Comparison of ENCODE assay signal across 9 mouse cellular contexts in genomic region chr19:32106750-32107149, GRCm38 (mm10). TPM values are rescaled to one million over a fixed set of nuclear protein-coding genes. Genes with fewer than 3 reads are reported as not detected.
DNase-seq lines count a peak whose midpoint lies in the region; ATAC-seq and TF ChIP-seq lines count a peak whose summit lies in the region.
"Had no signal": no experiment of that assay in that cellular context is flagged by ENCODE, and none has a peak within 500 bp of the region (broad histone marks: within the 10 kb centered on the region; RNA-seq: fewer than 3 reads in every experiment).

No protein-coding gene starts in this region.

- H3K9ac ChIP-seq in limb, embryonic 13.5 days = no peak overlapping the region
- no peak overlapping the region for H3K9ac ChIP-seq in forebrain, embryonic 15.5 days (replicated peaks)

- no peak overlapping the region for H3K4me3 ChIP-seq in kidney, adult 2 months (ENCODE audit: insufficient read depth, low read depth, low read length)
- peak overlapping the region; percentile 64; the same call in 1 of the 2 replicates for H3K4me3 ChIP-seq in limb, embryonic 13.5 days
- no peak overlapping the region for H3K4me3 ChIP-seq in forebrain, embryonic 15.5 days

- TF ChIP-seq CTCF in kidney, adult 2 months (conservative IDR thresholded peaks at IDR 0.05; ENCODE audit: insufficient read depth, insufficient read length, low read depth, low read length) = no peak

- peak overlapping the region; percentile 1; the same call in 1 of the 2 replicates for H3K27ac ChIP-seq in kidney, adult 2 months (ENCODE audit: insufficient read depth, low read depth, low read length)
- H3K27ac ChIP-seq in limb, embryonic 13.5 days = no peak overlapping the region
- no peak overlapping the region for H3K27ac ChIP-seq in forebrain, embryonic 15.5 days (replicated peaks)
- H3K27ac ChIP-seq: hindbrain, embryonic 10.5 days had no signal

- H3K4me1 ChIP-seq in kidney, adult 2 months (ENCODE audit: control insufficient read depth, insufficient read depth, low read length) = peaks cover 8% of the 10 kb centered on the region
- 0 out of 2 replicates have a peak, but pooled peaks cover 7% of the 10 kb centered on the region for H3K4me1 ChIP-seq in limb, embryonic 13.5 days
- H3K4me1 ChIP-seq in forebrain, embryonic 15.5 days = no peaks in the 10 kb centered on the region

- TF ChIP-seq POLR2A in kidney, adult 2 months (IDR thresholded peaks at IDR 0.05; ENCODE audit: low read depth, low read length) = no peak

- DNase-seq in kidney, adult 2 months = no peak
- DNase-seq in kidney, adult 9 months = no peak
- DNase-seq in 3T3-L1 (ENCODE audit: low read depth, low spot score) = peak; percentile 45
- peak; percentile 16 for DNase-seq in MN1 (ENCODE audit: low spot score)
- no peak for DNase-seq in cerebellum, adult 9-10 months
- DNase-seq in thymus, postnatal 0 days (ENCODE audit: low spot score) = no peak

- H3K36me3 ChIP-seq in kidney, adult 2 months (ENCODE audit: control insufficient read depth, insufficient read depth, low read length) = no peaks in the 10 kb centered on the region
- no peaks in the 10 kb centered on the region for H3K36me3 ChIP-seq in limb, embryonic 13.5 days
- no peaks in the 10 kb centered on the region for H3K36me3 ChIP-seq in forebrain, embryonic 15.5 days
- H3K36me3 ChIP-seq: hindbrain, embryonic 10.5 days had no signal

- no peak for ATAC-seq in limb, embryonic 13.5 days (ENCODE audit: low FRiP score, low read depth)
- ATAC-seq in forebrain, embryonic 15.5 days (replicated peaks) = no peak

- H3K27me3 ChIP-seq in kidney, adult 2 months (replicated peaks; ENCODE audit: control insufficient read depth, insufficient read depth, low read length) = no peaks in the 10 kb centered on the region
- H3K27me3 ChIP-seq in limb, embryonic 13.5 days = 0 out of 2 replicates have a peak, but pooled peaks cover 3% of the 10 kb centered on the region
- no peaks in the 10 kb centered on the region for H3K27me3 ChIP-seq in forebrain, embryonic 15.5 days

- 76% methylated on average over 2 of the region's 2 CpGs for WGBS in kidney, adult 2 months
- WGBS in limb, embryonic 13.5 days = 92% methylated on average over 2 of the region's 2 CpGs
- WGBS in forebrain, embryonic 15.5 days = 90% methylated on average over 2 of the region's 2 CpGs

- peak overlapping the region; percentile 65 for H3K4me2 ChIP-seq in limb, embryonic 13.5 days (replicated peaks)
- H3K4me2 ChIP-seq in forebrain, embryonic 15.5 days (replicated peaks) = no peak overlapping the region

- no peaks in the 10 kb centered on the region for H3K9me3 ChIP-seq in limb, embryonic 13.5 days
- H3K9me3 ChIP-seq in forebrain, embryonic 15.5 days = no peaks in the 10 kb centered on the region
- H3K9me3 ChIP-seq: hindbrain, embryonic 10.5 days had no signal

RNA-seq across cellular contexts. Expression of gene Asah2, which starts 1.3 kb away (rescaled TPM):
- polyA plus RNA-seq in kidney, adult 2 months (2012; rRNA removed) = 20.0 and 22.4 TPM in 2 replicates
- 1.5 and 1.9 TPM in 2 replicates for polyA plus RNA-seq in limb, embryonic 13.5 days (2015; fragmentation: Nextera tagmentation; extraction: Ambion mirVana)
- 0.72 and 1.0 TPM in 2 replicates for polyA plus RNA-seq in thymus, postnatal 0 days (2015; fragmentation: Nextera tagmentation; extraction: Ambion mirVana)
- polyA plus RNA-seq in forebrain, embryonic 15.5 days (2015; fragmentation: Nextera tagmentation; extraction: Ambion mirVana) = 0.33 and 0.48 TPM in 2 replicates

Comparison
In these comparisons a context has a peak if more than half of its experiments do, and no peak if none do; other contexts are left out.
1. DNase-seq: peak in 3T3-L1 (single experiment) and MN1 (single experiment); none in kidney, adult 2 months (single experiment), kidney, adult 9 months (single experiment), cerebellum, adult 9-10 months (single experiment) and thymus, postnatal 0 days (single experiment).